Mouse (Mus musculus): ENCODE data around the gene Txnrd2.

GRCm38 (mm10) chr16:18513508-18513907 lies 87.3 kb downstream of the Txnrd2 start:
- TF ChIP-seq CTCF (IDR thresholded peaks at IDR 0.05) (no peak), EP300 (IDR thresholded peaks at IDR 0.05) (peak; percentile 93)

Measured in lung, postnatal 0 days (tissue).